Mouse (Mus musculus): Measurements from ENCODE around the gene Palld. TPM values are rescaled to one million over a fixed set of nuclear protein-coding genes. Genes with fewer than 3 reads are reported as not detected.

Palld gene
- total RNA-seq, 2 experiments from 2014 or later: 2.8 to 4.0 TPM

DNA sequence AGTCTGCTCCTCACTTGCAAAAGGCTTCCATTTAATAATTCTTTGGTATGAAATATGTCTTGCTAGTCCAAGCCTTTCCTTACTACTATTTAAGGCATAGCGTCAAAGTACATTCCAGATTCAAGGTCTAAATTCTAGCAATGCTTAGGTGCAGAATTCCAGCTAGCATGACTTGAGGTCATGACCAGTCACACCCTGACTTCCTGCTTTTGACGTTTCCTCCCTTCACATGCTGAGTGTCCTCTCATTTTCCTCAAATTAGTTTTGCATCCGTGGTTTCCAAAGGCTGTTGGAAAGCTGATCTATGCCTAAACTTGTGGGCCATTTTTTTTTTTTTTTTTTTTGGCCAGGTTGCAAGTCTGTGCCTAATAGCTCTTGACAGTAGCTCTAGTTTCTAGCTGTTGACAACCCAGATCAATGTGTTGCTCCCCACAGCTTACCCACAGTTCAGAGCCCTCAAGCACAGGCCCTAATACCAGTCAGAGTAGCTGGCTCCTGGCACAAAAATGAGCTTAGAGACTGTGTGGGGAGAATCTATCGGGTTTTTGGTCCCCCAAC lies 327.3 kb downstream of the Palld start:
- DNase-seq (ENCODE audit: low spot score in 2 of 2): no peak
- intact Hi-C loops (cut with DNase I): no loop called here

DNA sequence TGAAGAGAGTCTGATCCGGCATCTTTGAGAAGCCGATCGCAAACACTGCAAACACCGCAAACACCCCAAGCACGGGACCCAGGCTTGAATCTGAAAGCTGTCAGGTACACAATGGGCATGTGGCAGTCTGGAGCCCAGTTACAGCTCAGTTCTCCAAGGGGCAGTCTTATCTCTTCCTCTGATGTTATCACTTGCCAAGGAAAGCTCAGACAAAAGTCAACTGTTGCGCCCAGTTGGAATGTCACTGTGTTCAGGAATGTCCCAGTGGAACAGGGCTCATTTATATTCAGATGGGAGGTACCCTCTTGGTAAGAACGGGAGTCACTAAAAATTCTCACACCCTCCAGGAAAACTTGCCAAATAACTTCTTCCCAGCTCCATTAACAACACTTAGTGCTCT lies 328.0 kb downstream of the Palld start:
- intact Hi-C loops (cut with DNase I): no loop called here
- DNase-seq (ENCODE audit: low spot score in 2 of 2): no peak

DNA sequence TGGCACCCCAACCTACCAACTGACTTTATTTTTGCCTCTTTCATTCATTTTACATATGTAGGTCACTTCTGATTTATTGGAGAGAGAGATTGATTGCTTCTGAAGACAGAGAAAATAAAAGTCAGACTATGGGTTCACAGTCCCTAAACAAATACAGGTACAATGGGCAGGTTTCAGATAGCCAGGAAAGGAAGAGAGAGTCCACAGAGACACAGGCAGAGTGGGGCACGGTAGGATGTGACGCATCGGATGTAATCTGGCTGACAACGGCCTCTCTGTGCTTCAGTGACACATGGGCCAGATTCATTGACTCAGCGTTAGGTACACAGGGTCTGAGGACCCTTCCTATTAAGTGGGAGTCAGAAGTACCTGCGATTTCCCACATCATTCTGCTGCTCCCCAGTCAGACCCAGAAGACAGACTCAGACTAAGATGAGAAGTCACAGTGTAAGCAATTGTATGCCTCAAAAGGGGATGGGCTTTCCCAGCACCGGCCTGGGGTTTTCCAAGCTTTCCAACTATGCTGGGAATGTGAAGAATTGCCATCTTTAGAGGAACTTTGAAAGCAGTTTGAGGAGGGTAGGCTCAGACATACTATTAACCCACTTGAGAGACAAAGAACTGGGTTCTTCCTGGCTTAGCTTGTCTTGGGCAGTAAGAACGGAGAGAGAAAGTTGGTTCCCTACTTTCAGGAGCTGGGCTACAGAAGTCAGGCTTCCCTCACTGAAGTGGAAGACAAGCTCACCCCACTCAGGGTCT lies 329.1 kb downstream of the Palld start:
- intact Hi-C loops (cut with DNase I): no loop called here
- DNase-seq (ENCODE audit: low spot score in 2 of 2): no peak

DNA sequence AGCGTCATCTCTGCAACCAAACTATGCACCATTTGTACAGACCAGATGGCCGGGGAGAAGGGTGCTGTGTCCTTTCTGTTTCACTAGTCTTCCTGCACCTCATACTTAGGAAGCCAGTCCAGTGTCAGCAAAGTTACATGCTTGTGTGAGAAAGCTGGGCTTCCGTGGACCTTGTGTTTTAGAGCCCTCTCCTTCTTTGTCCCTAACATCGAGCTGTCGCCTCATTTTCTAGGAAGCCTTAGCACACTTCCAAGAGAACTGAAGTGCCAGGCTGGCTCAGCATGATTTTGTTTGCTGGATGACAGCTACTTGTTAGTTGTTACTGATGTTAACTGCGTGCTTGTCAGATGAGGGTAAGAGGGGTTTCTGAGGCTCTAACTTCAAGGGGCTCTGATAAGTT lies 329.8 kb downstream of the Palld start:
- intact Hi-C loops (cut with DNase I): no loop called here
- DNase-seq (ENCODE audit: low spot score in 2 of 2): no peak

DNA sequence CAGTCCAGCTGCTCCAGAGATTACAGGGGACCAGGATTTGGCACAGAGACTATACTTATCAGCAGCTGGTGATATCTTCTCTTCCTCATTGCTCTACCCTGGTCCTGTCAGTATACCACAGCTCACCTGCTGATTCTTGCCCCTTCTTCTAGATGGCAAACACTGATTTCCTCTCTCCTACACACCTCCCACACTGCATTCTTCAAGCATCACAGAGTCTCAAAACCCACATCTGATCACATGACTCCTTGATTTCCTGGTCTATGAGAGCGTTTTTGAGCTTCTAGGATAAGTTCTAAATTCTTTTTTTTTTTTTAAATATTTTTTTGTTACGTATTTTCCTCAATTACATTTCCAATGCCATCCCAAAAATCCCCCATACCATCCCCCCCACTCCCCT lies 331.9 kb downstream of the Palld start:
- intact Hi-C loops (cut with DNase I): no loop called here
- no peak for DNase-seq (ENCODE audit: low spot score in 2 of 2)

DNA sequence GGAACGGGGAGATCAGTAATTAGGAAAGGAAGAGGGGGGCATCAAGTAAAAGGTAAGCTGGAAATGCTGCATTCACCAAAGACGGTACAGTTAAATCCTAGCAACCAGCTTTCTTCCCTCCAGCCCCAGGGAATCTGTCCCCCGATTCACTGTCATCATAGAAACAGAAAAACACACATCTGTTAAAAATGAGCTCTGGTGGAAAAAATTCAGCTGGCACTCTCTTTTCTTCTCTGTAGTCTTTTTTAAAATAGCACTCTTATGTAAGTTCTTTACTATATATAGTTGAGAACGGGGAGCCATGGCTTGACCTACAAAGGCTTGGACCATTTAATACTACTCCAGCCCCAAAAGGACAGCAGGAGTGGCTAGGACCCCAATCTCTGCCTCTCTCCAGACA lies 332.8 kb downstream of the Palld start:
- no peak for DNase-seq (ENCODE audit: low spot score in 2 of 2)
- intact Hi-C loops (cut with DNase I): no loop called here

DNA sequence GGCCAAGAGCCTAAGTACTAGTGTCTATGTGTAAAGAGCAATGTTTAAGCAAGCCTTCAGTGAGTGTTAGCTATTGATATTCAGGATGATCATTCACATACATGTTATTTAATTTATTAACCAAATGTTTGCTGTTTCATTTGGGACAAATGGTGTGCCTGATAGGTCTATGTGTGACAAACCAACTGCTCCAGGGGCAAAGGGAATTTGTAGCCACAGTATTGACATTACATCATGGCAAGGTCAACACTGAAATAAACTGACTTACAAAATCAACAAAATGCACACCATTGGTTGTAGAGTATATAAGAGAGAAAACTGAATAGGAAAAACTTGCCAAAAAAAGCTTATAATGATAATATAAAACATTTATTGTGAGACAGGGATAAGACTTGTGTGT lies 333.3 kb downstream of the Palld start:
- intact Hi-C loops (cut with DNase I): no loop called here
- no peak for DNase-seq (ENCODE audit: low spot score in 2 of 2)

DNA sequence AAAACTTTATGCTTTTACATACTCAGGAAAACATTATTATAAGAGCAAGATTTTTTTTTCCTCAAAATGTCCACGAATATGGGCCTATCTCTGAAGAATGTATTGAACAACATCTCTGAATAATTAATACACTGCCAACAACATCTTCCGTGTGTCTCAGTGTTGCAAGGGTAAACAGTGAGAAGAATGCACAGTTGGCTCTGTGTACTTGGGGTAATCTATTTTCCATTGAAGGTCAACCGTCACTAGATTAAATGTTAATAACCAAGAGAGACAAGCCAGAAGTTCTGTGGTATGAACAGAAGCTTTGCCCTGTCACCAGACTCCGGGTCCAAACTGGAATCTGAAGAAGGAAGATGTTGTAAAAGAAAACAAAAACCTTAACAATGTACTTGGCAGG lies 339.1 kb downstream of the Palld start:
- intact Hi-C loops (cut with DNase I): no loop called here
- no peak for DNase-seq (ENCODE audit: low spot score in 2 of 2)

DNA sequence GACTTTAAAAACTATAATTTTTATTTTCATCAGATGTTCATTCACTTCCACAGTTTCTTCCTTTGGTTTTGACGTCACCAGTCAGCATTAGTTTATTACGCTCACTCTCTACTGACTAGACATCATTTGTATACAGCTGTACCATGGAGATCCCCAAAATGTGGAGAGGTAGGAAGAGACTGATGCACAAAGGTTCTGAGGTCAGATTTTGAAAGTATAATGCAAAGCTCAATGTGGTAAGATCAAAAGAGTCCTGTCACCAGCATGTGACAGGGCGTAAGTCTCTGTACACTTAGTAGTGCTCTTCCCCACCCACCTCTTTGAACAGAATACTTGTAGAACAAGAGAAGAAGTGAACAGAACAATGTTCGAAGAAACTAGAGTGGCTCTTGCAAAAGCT lies 339.9 kb downstream of the Palld start:
- intact Hi-C loops (cut with DNase I): no loop called here
- no peak for DNase-seq (ENCODE audit: low spot score in 2 of 2)

DNA sequence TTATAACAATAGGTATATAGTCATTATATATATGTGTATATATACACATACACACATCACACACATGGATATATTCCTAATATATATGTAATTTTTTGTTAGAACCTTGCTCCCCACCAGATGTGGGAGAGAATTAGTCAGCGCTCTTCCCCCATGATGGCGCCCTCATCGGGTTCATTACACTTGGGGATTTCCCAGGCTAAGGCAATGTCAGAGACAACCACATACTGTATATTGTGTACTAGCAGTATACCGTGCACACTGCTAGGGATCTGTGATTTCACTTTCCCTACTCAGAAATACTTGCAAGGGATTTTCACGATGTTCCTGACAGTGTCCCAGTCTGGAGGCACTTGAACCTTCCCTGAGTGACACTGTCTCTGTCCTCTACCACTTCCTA lies 341.3 kb downstream of the Palld start:
- DNase-seq (ENCODE audit: low spot score in 2 of 2): no peak
- intact Hi-C loops (cut with DNase I): no loop called here

DNA sequence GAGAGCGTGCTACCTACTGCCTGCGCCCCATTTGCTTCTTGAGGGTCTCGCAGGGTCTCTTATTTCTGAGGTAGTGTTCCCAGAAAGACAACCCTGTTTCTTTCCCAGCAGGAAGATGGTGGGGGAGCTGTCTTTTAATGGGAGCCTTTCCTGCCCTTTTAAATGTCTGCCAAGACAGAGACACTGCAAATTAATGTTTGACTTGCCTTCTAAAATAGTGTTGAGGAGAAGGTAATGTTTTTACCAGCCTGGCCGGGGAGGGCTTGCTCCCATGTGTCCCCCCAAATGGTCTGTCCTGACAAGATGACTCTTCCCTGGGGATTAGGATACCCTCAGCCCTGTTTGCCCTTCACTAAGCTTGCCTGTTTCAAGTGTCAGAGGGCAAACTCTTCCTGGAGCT lies 342.5 kb downstream of the Palld start:
- no peak for DNase-seq (ENCODE audit: low spot score in 2 of 2)
- intact Hi-C loops (cut with DNase I): no loop called here

DNA sequence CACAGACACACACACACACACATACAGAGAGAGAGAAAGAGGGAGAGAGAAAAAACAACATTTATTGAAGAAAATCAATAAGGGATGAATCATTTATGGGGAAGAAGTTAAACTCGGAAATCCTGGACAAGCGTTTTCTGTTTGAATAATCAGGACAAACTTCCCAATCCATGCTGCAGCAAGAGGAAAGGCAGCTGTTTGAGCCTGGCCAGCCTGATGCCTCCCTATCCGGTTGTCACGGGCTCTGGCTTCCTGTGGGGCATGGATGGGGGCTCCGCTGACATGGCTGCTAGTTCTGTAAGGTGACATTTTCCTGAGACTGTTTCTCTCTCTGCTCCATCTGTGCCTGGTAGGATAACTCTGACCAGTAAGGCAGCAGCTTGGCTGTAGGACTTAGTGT lies 343.0 kb downstream of the Palld start:
- intact Hi-C loops (cut with DNase I): no loop called here
- DNase-seq (ENCODE audit: low spot score in 2 of 2): no peak

DNA sequence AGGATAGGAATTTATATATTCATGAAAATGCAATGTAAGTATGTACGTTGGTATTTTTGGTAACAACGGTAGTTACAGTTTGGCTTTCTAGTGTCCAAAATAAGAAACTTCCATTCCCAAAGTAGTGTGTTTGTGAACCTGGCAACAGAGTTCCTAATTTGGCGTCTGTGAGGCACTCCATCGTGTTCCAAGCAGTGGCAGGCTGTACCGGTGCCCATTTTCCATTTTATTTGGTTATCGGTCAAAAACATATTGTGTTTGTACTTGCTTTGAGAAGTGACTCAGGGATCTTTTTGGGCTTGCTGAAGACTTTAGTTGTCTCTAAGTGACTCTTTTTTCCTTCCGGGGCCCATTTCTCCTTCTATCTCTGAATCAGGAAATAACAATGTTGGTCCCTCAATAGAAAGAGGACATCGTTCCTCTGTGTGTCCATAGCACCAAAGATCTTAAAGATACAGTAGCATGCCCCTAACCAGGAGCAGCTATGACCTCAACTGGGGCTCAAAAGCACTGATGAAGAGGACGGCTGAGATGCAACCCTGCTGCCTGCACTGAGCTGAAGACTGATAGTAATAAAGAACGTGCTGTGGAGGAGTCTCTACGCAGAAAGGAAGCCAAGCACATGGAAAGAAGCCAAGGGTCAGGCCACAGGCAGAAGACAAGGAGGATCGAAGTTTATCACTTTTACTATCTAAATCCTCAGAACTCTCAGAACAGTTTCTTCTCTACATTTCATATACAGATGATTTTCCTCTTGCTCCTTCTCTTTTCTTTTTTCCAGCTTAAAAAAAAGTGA lies 344.2 kb downstream of the Palld start:
- intact Hi-C loops (cut with DNase I): no loop called here
- no peak for DNase-seq (ENCODE audit: low spot score in 2 of 2)

DNA sequence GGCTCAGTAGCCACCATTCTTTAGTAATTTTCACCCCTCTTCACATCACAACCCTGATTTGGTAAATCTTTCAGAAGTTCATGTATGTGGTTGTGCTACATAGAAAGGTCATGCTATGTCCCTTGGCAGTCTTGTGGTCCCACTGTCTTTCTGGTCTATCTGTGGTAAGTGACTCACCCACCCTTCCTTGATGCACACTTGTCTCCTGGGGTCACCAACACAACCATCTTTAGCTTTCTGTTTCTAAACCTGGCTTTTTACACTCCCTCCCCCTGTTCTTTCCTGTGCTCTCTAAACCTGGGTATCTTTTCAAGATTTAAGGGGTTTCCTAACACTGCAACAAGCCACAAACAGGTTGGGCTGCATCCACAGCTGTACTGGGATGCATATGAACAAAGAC lies 345.5 kb downstream of the Palld start:
- intact Hi-C loops (cut with DNase I): no loop called here
- DNase-seq (ENCODE audit: low spot score in 2 of 2): no peak

DNA sequence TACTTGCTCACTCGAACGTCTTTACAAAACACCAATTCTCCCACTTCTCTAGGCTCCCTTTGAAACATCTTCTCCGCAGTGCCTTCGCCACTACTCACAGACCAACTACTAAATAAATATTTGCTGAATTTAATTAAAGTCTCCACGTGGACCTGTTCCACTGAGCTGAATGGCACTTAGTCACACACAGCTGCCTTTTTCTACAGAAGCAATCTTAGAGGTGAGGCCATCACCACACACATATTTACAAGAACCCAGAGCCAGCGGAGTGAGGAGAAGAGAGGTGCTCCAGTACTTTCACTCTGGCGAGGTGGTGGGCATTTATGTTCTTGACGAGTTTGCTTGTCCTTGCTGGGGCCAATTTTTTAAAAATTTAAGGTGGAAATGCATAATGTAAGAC lies 346.3 kb downstream of the Palld start:
- no peak for DNase-seq (ENCODE audit: low spot score in 2 of 2)

DNA sequence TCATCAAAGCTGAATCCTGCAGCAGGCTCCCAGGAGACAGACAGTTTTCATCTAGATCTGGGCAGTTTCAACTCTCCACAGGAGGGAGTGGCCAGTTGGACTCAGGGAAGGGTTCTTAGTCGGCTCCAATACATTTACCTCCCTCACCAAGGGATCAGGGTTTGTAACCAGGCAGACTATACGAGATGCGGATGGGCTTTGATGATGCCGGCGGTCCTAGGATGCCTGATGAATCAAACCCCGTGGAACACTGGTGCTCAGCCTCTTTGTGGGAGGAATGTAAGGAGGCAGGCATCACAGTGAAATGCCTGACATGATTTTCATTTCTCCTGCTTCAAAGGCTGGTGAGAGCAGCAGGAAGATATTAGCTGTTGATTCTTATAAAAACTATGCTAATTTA lies 347.1 kb downstream of the Palld start:
- DNase-seq (ENCODE audit: low spot score in 2 of 2): no peak
- intact Hi-C loops (cut with DNase I): no loop called here

More for the DNA sequence above, 346.3 kb downstream of the Palld start:
- intact Hi-C loops (cut with DNase I): no loop called here

DNA sequence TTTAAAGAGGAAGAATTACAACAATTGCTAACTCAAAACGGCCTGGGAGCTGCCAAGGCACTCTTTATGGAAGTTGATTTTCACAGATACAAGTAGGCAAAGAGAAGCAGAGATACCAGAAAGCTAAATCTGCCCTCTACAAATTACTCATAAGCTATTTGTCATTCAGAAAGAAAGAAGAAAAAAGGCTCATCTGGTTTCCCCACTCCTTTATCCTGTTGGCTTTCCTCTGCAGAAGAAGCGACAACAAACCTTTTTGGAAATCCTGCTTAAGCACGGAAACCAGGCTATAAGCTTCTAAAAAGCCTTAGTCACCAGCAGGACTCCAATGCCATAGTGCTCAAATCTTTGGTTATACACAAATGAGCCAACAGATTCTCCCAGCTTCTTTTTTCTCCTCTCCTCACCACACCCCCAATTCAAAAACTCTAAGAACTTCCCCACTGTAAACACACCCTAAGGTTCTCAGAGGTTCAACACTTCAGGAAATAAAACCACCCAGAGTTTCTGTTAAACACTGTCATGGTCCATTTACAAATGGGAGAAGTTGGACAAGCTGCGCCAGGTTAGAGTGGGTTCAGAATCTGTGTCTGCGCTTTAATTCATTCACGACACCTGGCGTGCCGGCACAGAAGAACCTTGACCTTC lies 349.6 kb downstream of the Palld start:
- intact Hi-C loops (cut with DNase I): no loop called here
- DNase-seq (ENCODE audit: low spot score in 2 of 2): no peak

DNA sequence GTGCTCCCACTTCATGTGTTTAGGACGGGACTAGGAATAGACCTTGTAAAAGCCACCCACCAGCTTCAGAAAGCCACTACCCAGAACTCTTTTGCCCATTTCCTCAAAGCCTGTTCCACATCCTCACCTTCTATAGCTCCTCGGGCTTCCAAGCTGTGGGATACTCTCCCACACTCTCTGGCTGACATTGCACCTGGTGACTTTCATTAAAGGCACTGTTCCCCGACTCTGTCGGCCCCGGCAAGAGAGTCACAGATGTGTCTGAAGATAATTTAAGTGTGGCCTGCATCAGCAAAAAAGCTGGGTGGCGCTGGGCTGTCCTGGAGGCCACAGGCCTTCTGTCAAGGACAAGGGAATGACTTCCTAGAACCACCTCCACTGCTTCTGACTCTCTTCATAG lies 350.3 kb downstream of the Palld start:
- DNase-seq (ENCODE audit: low spot score in 2 of 2): no peak
- intact Hi-C loops (cut with DNase I): no loop called here

DNA sequence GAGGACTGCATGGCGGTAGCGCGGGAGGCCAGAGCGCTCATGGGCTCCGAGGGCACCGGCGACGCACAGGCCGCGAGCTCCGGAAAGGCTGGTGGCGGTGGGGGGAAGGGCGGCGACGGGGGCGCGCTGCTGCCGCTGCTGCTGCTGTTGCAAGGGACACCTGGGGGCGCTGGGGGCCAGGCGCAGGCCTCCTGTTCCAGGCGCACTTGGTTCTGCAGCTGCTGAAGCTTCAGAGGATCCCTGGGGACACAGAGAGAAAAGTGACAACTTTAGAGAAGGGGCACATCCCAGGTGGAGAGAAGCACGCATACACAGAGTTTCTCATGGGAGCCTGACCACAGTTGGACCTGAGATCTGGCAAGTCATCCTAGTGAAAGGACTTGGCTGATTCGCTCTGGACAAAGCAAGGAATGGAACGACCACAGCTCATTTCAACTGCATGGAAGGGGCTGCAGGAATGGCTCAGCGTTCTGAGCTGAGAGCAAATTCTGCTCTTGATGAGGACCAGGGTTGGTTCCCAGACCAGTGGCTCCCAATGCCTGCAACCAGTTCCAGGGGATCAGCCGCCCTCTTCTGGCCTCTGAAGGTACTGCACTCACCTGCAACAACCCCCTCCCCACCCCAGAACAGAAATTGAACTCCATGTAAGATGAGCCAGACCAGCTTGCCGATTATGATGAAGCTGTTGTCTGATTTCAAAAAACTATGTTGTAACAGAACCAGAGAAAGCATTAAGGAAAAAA lies 352.3 kb downstream of the Palld start:
- no peak for DNase-seq (ENCODE audit: low spot score in 2 of 2)
- intact Hi-C loops (cut with DNase I): no loop called here

DNA sequence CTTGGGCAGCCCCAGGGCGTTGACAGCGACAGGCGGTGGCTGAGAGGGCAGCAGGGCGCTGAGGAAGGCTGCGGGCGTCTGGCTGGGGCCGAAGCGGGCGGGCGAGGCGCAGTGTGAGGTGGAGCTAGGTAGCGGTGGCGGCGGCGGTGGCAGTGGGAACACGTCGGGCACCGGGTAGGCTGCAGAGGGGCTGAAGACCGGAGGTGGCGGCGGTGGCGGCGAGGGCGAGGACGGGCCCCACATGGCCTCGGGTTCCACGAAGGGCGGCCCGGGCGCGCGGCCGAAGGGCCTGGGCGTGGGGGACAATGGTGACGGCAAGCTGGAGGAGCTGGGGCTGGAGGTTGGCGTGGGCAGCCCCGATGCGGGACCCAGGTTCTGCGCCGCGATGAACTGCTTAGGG lies 352.9 kb downstream of the Palld start:
- DNase-seq (ENCODE audit: low spot score in 2 of 2): no peak
- intact Hi-C loops (cut with DNase I): no loop called here
